Mouse (Mus musculus) heart, embryonic 10.5 days (tissue): ENCODE measurements around the gene Fam83e. TPM values are rescaled to one million over a fixed set of nuclear protein-coding genes. Genes with fewer than 3 reads are reported as not detected.

Experiments used
- DNase-seq: peaks from one replicate; pipeline ENCODE4 v3.0.0-alpha.2; 2017; ENCODE audit warnings: low spot score
- H3K27ac ChIP-seq: fragments of 300-500 bp; sonication (generic); 2 replicates; pipeline ENCODE4 v1.5.1; 2016; ENCODE audit warnings: mild to moderate bottlenecking
- H3K27me3 ChIP-seq: fragments of 300-500 bp; sonication (generic); 2 replicates; pipeline ENCODE4 v1.6.1; 2016; ENCODE audit warnings: mild to moderate bottlenecking; ENCODE audit not compliant: poor library complexity, insufficient read depth, severe bottlenecking
- H3K36me3 ChIP-seq: fragments of 300-500 bp; sonication (generic); 2 replicates; pipeline ENCODE4 v1.6.1; 2016; ENCODE audit warnings: mild to moderate bottlenecking, moderate library complexity
- H3K4me1 ChIP-seq: fragments of 300-500 bp; sonication (generic); 2 replicates; pipeline ENCODE4 v1.6.1; 2016; ENCODE audit warnings: mild to moderate bottlenecking
- H3K4me3 ChIP-seq: fragments of 300-500 bp; sonication (generic); 2 replicates; pipeline ENCODE4 v1.5.1; 2016; ENCODE audit warnings: mild to moderate bottlenecking, moderate library complexity
- H3K9me3 ChIP-seq: fragments of 300-500 bp; sonication (generic); 2 replicates; pipeline ENCODE4 v1.6.1; 2016; ENCODE audit warnings: mild to moderate bottlenecking, moderate library complexity
- WGBS: fragments of 180-500 bp; shearing (Covaris S2); methylation state at CpG from one replicate; pipeline ENCODE4 v1.1.7; 2016; 5-methylcytosine and 5-hydroxymethylcytosine counted together
- polyA plus RNA-seq: library from polyadenylated mRNA; unstranded; fragments of >200 nt; fragmentation: Nextera tagmentation; extraction: Ambion mirVana; gene quantifications from 2 replicates; pipeline ENCODE4 v1.2.1, GENCODE M21; 2016

The Fam83e gene
- polyA plus RNA-seq, 1 experiment from 2014 or later, result 1.2 TPM

- Histone ChIP-seq H3K27me3 (no peaks in the 10 kb centered on the region), H3K9me3 (no peaks in the 10 kb centered on the region), H3K4me3 (0 out of 2 replicates have a peak overlapping the region, but pooled peaks have one; percentile 15), H3K4me1 (peaks cover 43% of the 10 kb centered on the region), H3K36me3 (peaks cover 81% of the 10 kb centered on the region), H3K27ac (peak overlapping the region; percentile 42; the same call in 1 of the 2 replicates)
- 73% methylated on average over 13 of the region's 13 CpGs for WGBS
- DNase-seq, result no peak
Observed at GRCm38 (mm10) chr7:45721642-45722347, 783 bp downstream of the Fam83e start.

GRCm38 (mm10) chr7:45722348-45722713, 1.3 kb downstream of the Fam83e start:
- H3K4me1 ChIP-seq, result peaks cover 40% of the 10 kb centered on the region
- WGBS, result 71% methylated on average over 13 of the region's 13 CpGs
- no peak for DNase-seq
- no peaks in the 10 kb centered on the region for H3K9me3 ChIP-seq
- H3K27ac ChIP-seq, result peak overlapping the region; percentile 42; the same call in 1 of the 2 replicates
- peaks cover 85% of the 10 kb centered on the region for H3K36me3 ChIP-seq
- H3K27me3 ChIP-seq, result no peaks in the 10 kb centered on the region
- H3K4me3 ChIP-seq, result 0 out of 2 replicates have a peak overlapping the region, but pooled peaks have one; percentile 15

- Histone ChIP-seq H3K27ac (no peak overlapping the region), H3K27me3 (no peaks in the 10 kb centered on the region), H3K9me3 (no peaks in the 10 kb centered on the region), H3K4me1 (peaks cover 40% of the 10 kb centered on the region), H3K4me3 (no peak overlapping the region), H3K36me3 (peaks cover 90% of the 10 kb centered on the region)
- 86% methylated on average over 4 of the region's 4 CpGs for WGBS
- DNase-seq, result no peak
Observed at GRCm38 (mm10) chr7:45723301-45723700, 2.3 kb downstream of the Fam83e start.

GRCm38 (mm10) chr7:45723781-45724180, 2.8 kb downstream of the Fam83e start:
- peaks cover 38% of the 10 kb centered on the region for H3K4me1 ChIP-seq
- peaks cover 92% of the 10 kb centered on the region for H3K36me3 ChIP-seq
- no peaks in the 10 kb centered on the region for H3K27me3 ChIP-seq
- no peaks in the 10 kb centered on the region for H3K9me3 ChIP-seq
- no peak overlapping the region for H3K27ac ChIP-seq
- no peak for DNase-seq
- H3K4me3 ChIP-seq, result no peak overlapping the region
- WGBS, result 94% methylated on average over 14 of the region's 14 CpGs

- DNase-seq, result no peak
- WGBS, result 92% methylated on average over 9 of the region's 9 CpGs
- no peaks in the 10 kb centered on the region for H3K27me3 ChIP-seq
- H3K27ac ChIP-seq, result no peak overlapping the region
- no peak overlapping the region for H3K4me3 ChIP-seq
- peaks cover 86% of the 10 kb centered on the region for H3K36me3 ChIP-seq
- no peaks in the 10 kb centered on the region for H3K9me3 ChIP-seq
- H3K4me1 ChIP-seq, result peaks cover 33% of the 10 kb centered on the region
Observed at GRCm38 (mm10) chr7:45725151-45725550, 4.1 kb downstream of the Fam83e start.

- WGBS, result 92% methylated on average over 11 of the region's 11 CpGs
Observed at GRCm38 (mm10) chr7:45725713-45726112, 4.7 kb downstream of the Fam83e start, which contains the start of gene Spaca4. TSS of gene Spaca4 (minus strand) at chr7:45725813.

GRCm38 (mm10) chr7:45726419-45726818, 5.4 kb downstream of the Fam83e start:
- 94% methylated on average over 10 of the region's 10 CpGs for WGBS
- no peak for DNase-seq
- H3K36me3 ChIP-seq, result peaks cover 74% of the 10 kb centered on the region

More at GRCm38 (mm10) chr7:45725713-45726112, 4.7 kb downstream of the Fam83e start, which contains the start of gene Spaca4:
- H3K9me3 ChIP-seq, result no peaks in the 10 kb centered on the region
- H3K4me3 ChIP-seq, result no peak within 1 kb of the TSS
- peaks cover 81% of the 10 kb centered on the region for H3K36me3 ChIP-seq
- no peak within 1 kb of the TSS for H3K27ac ChIP-seq
- no peaks in the 10 kb centered on the region for H3K27me3 ChIP-seq
- peaks cover 37% of the 10 kb centered on the region for H3K4me1 ChIP-seq
- DNase-seq, result no peak

GRCm38 (mm10) chr7:45727625-45728024, 6.6 kb downstream of the Fam83e start:
- WGBS, result 92% methylated on average over 3 of the region's 3 CpGs
- Histone ChIP-seq H3K27me3 (no peaks in the 10 kb centered on the region), H3K36me3 (peaks cover 62% of the 10 kb centered on the region)

More at GRCm38 (mm10) chr7:45726419-45726818, 5.4 kb downstream of the Fam83e start:
- Histone ChIP-seq H3K4me1 (peaks cover 37% of the 10 kb centered on the region), H3K27me3 (no peaks in the 10 kb centered on the region), H3K9me3 (no peaks in the 10 kb centered on the region), H3K4me3 (no peak overlapping the region), H3K27ac (no peak overlapping the region)

GRCm38 (mm10) chr7:45730727-45731431, 9.9 kb downstream of the Fam83e start:
- H3K4me3 ChIP-seq, result no peak overlapping the region
- peak overlapping the region; percentile 59 for H3K27ac ChIP-seq
- WGBS, result 14% methylated on average over 16 of the region's 16 CpGs
- DNase-seq, result peak; percentile 90
- H3K9me3 ChIP-seq, result no peaks in the 10 kb centered on the region
- no peaks in the 10 kb centered on the region for H3K27me3 ChIP-seq
- peaks cover 29% of the 10 kb centered on the region for H3K36me3 ChIP-seq
- peaks cover 25% of the 10 kb centered on the region for H3K4me1 ChIP-seq

More at GRCm38 (mm10) chr7:45727625-45728024, 6.6 kb downstream of the Fam83e start:
- no peak overlapping the region for H3K27ac ChIP-seq
- no peak for DNase-seq
- H3K9me3 ChIP-seq, result no peaks in the 10 kb centered on the region
- H3K4me1 ChIP-seq, result peaks cover 26% of the 10 kb centered on the region
- H3K4me3 ChIP-seq, result no peak overlapping the region

- H3K36me3 ChIP-seq, result peaks cover 10% of the 10 kb centered on the region; the same call in 1 of the 2 replicates
- no peaks in the 10 kb centered on the region for H3K27me3 ChIP-seq
- H3K27ac ChIP-seq, result no peak overlapping the region
- DNase-seq, result no peak
- 74% methylated on average over 5 of the region's 5 CpGs for WGBS
- H3K4me3 ChIP-seq, result no peak overlapping the region
- peaks cover 21% of the 10 kb centered on the region for H3K4me1 ChIP-seq
- no peaks in the 10 kb centered on the region for H3K9me3 ChIP-seq
Observed at GRCm38 (mm10) chr7:45733477-45733876, 12.5 kb downstream of the Fam83e start.

- 6% methylated on average over 9 of the region's 9 CpGs for WGBS
- DNase-seq, result peak; percentile 91
- peaks cover 18% of the 10 kb centered on the region for H3K27me3 ChIP-seq
- no peaks in the 10 kb centered on the region for H3K9me3 ChIP-seq
- no peaks in the 10 kb centered on the region for H3K36me3 ChIP-seq
- H3K27ac ChIP-seq, result no peak overlapping the region
- peaks cover 10% of the 10 kb centered on the region for H3K4me1 ChIP-seq
- no peak overlapping the region for H3K4me3 ChIP-seq
Observed at GRCm38 (mm10) chr7:45739162-45739763, 18.3 kb downstream of the Fam83e start.

- no peak for DNase-seq
- H3K27me3 ChIP-seq, result peaks cover 18% of the 10 kb centered on the region
- H3K27ac ChIP-seq, result no peak overlapping the region
- H3K4me1 ChIP-seq, result peaks cover 10% of the 10 kb centered on the region
- 62% methylated on average over 10 of the region's 10 CpGs for WGBS
- H3K36me3 ChIP-seq, result no peaks in the 10 kb centered on the region
- no peaks in the 10 kb centered on the region for H3K9me3 ChIP-seq
- H3K4me3 ChIP-seq, result no peak overlapping the region
Observed at GRCm38 (mm10) chr7:45739820-45740219, 18.8 kb downstream of the Fam83e start.

GRCm38 (mm10) chr7:45741308-45741707, 20.3 kb downstream of the Fam83e start:
- 75% methylated on average over 12 of the region's 12 CpGs for WGBS
- Histone ChIP-seq H3K4me1 (peaks cover 10% of the 10 kb centered on the region), H3K36me3 (no peaks in the 10 kb centered on the region), H3K27ac (no peak overlapping the region), H3K27me3 (peaks cover 18% of the 10 kb centered on the region), H3K9me3 (no peaks in the 10 kb centered on the region), H3K4me3 (peak overlapping the region; percentile 42; the same call in 1 of the 2 replicates)
- DNase-seq, result no peak
